Mouse (Mus musculus) 3T3-L1 (cell line): ENCODE data around the gene Prl2c2.

Experiments
- DNase-seq: peaks from one replicate; pipeline ENCODE4 v3.0.0-alpha.2; 2015; ENCODE audit warnings: low read depth, low spot score

Prl2c2 gene

GRCm38 (mm10) chr13:13005283-13005682 lies at the start of gene Prl2c2:
Prl2c2 (minus strand) TSS chr13:13005383.
- DNase-seq, result peak; percentile 22

GRCm38 (mm10) chr13:13025872-13026271 lies 20.7 kb upstream of the Prl2c2 start:
- DNase-seq, result peak; percentile 73

GRCm38 (mm10) chr13:13013993-13014549 lies 8.9 kb upstream of the Prl2c2 start:
- peak; percentile 59 for DNase-seq
